Mouse (Mus musculus): ENCODE measurements around the gene Dnajc4.

The Dnajc4 gene

DNA sequence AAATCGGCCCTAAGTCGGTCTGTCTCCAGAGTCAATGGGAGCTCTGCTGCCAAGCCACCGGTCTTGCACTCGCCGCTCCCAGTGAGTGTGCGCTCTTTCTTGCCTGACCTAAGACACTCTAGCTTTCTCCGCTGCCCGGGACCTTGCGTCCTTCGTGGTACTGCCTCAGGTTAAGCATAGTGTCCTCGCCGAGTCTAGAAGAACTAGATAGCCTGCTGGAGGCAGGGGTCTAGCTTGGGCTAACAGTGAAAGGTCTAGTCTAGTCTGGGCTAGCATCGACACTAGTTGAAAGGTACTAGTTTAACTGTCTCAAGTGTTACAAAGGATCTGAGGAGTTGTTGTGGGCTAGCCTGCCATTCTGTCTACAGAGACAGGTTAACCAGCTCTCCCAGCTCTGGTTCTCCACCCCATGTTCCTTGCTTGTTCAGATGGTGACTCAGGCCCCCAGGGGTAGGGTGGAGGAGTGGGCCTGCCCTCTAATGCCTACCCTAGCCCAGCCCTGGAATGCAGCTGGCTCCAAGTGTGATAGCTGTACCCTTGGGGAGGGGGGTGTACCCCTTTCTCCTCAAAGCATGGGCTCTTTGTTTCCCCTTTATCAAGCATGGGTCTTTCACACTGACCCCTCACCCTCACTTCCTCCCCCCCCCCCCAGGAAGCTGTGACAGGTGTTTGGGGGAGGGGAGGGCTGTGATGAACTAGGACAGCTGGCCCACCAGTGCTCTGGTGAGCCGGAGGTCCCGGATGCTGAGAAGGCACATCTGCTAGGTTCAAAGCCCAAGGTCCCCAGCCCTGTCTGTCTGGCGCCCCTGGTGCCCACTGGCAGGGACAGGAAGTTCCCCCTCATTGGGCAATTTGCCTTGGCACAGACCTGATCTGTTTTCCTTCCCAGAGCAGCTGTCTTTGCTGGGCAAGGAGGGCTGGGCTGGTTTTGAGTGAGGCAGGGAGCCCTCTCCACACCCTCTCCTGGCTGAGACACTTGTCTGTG, 16.5 kb downstream of the Dnajc4 start, which contains the start of gene Plcb3:
Gene Plcb3, minus strand, starts transcription at position 934 of the 985 bp plus-strand sequence.
- DNase-seq: peak; percentile 52 to 54

DNA sequence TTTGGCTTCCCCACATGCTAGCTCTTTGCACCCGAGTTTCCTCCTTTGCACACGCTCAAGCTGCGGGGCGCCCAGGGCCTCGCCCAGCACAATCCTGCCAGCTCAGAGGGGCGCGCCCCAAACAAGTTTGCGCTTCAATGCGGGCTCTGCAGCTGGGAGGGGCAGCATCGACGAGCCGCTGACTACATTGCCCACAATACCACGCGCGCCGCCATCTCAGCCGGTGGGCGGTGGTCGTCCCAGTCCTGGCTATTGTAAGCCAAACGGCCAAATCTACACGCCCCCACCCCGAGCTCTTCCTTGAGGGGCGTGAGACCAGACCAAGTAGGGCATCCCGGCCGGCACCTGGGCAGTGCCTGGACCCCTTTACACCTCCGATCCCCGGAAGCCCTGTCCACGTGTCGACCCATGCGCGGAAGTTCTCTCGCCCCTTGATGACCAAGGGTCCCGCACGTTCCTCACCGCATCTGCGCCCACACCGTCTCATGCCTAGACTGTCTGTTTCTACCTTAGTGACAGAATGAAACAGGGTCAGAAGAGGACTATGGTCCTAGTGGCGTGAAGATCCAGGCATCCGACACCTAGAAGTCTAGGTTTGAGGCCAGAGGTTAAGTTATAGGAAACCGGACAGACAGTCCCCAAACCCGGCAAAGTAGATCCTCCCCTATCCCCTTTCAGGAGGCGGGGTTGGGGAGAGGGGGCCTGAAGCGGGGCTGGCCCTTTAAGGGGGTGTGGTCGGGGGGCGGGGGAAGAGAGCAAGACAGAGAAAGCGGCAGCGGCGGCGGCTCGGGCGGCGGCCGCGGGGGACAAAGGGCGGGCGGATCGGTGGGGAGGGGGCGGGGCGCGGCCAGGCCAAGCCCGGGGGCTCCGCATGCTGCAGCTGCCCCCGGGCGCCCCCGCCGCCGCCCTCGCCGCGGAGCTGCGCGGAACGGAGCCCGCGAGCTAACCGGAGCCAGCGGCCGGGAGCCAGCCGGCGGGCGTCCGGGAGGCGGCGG, 17.9 kb downstream of the Dnajc4 start, which contains the start of gene Ppp1r14b:
Gene Ppp1r14b, plus strand, starts transcription at position 758 of the 995 bp plus-strand sequence.
- DNase-seq: peak; percentile 63 to 82

DNA sequence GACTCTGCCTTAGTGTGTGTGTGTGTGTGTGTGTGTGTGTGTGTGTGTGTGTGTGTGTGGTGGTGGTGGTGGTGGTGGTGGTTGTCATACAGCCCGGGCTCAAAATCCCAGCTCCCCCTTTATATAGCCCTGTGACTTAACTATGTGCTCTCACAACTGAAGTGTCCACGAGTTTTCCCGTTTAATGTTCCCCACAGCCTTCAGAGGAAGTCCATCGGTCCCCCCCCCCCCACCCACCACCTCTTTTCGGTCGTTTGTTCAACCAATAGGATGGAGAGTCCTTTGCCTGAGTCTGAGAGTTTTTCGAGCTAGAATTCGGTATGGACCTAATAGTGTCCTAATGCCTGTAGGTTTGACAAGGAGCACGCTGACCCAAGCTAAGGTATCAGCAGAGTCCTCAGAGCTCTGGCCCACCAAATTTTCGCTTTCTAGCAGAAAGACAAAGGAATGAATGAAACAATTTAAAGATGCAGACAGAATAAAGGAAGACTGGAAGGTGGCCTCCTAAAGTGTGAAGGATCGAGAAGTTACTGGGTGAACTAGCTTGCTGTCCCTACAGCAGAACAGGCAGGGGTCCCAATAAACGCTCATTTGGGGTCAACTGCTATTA, 18.7 kb downstream of the Dnajc4 start:
- DNase-seq: no peak

DNA sequence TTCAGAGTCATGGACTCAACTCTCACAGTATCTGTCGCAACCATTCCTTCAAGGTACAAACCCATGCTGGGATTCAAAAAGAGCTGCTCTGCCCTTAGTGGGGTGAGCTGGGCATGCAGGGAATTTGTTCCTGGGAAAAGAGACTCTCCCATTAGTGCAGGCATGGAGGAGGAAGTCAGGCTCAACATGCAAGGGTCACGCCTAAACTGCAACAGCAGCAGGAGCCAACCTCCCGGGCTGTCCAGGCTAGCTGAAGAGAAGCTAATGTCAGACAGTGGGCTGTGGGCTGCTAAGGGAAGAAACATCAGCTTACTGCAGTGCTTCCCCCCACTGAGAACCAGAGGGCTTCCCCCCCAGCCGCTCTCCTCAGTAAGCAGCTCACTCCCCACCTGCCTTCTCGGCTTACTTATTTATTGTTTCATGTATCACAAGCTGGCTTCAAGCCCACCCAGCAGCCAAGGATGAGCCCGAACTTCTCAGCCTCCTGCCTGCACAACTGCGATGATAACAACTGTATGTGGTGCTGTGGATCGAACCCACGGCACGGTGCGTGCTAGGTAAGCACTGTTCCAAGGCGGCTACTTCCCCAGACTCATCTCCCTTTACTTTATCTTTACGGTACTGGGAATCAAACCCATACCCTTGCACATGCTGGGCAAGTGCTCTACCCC, 20.0 kb downstream of the Dnajc4 start:
- DNase-seq: no peak

DNA sequence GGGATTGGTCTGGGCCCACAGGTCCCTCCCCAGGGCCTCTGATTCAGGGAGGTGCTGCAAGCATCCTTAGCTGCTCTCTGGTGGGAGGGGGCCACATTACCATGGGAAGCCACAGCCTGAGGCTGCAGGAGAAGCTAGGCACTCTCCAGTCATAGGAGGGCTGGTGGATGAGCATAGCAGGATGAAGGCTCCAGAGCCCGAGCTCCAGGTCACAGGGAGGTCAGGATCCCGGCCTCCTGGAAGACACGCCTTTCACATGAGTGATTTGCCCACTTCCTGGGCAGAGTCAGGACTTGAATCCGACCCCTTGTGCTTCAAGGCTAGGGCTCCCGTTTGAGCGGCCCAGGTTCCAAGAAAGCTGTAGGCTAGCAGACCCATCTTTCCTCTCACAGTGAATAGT, 20.7 kb downstream of the Dnajc4 start:
- DNase-seq: no peak

DNA sequence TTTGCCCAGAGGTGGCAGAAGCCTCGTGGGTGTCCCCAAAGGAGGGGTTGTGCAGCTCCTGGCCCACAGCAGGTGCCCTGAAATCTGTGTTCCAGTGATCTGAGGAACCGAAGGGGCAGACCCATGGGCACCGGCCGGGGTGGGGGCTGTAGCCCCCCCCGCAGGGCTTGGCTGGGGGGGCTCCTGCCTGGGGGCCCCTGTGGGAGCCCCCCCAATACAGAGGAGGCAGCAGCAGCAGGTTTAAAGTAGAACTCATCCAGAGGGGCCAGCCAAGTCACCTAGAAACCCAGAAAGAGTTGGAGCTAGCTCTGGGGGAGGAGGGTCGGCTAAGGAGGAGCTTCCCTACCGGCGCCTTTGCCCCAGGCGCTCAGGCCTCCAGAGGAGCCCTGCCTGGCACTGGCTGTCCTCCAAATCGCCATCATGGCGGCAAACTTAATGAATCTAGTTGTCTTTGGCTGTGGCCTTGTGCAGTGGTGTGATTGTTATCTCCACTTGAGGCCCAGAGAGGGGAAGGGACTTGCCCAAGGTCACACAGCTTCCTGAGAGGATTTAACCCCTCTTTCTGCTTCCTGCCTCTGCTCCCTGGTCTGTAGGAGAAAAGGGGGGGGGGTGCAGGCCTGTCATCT, 21.8 kb downstream of the Dnajc4 start:
- DNase-seq: no peak

DNA sequence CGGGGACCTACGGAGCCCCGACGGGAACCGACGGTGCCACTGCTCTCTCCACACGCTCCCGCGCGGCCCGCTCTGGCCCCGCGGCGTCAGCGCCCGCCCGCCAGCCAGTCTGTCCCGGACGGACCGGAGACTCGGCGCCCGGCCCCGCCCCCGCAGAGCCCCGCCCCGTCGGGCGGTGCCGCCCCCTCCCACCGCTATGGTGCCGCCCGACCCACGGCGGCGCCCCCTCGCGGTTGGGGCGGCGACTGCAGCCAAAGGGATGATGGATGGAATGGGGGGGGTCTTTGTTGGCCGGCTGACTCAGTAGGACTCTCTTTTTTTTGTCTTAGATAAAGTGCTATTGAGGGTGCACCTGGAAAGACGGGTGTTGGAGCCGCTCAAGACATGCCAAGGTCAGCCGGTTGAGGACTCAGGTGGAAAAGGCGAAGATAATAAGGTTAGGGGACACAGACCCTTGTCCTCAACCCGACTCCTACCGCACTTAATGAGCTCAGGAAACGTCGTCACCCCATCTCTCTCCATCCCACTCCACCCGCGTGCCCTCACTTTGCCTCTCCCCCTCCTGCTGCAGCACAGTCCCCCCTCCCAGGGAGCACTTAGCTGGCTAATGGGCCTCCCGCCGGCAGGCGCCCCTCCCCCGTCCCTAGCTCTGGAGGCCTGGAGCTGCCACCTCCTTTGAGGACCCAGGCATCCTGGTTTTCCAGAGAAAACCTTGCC, 22.5 kb downstream of the Dnajc4 start:
- peak in 1 of 2 experiments; percentile 68 for DNase-seq

DNA sequence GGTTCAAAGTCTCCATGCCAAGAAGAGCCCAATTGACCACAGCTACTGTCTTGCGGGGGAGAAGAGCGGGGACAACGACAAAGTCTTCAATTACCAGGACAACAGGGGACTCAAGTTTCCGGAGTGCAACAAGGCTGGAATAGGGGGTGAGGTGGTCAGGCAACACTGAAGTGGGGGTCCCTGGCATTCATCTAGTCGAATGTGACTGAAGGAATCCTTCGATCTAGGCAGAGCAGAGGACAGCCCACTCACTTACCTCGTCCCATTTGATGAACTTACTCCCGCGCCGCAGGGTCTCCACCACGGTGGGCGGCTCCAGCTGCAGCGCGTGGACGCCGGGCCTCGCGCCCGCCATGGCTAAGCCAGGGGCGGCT, 23.1 kb downstream of the Dnajc4 start:
- DNase-seq: no peak

DNA sequence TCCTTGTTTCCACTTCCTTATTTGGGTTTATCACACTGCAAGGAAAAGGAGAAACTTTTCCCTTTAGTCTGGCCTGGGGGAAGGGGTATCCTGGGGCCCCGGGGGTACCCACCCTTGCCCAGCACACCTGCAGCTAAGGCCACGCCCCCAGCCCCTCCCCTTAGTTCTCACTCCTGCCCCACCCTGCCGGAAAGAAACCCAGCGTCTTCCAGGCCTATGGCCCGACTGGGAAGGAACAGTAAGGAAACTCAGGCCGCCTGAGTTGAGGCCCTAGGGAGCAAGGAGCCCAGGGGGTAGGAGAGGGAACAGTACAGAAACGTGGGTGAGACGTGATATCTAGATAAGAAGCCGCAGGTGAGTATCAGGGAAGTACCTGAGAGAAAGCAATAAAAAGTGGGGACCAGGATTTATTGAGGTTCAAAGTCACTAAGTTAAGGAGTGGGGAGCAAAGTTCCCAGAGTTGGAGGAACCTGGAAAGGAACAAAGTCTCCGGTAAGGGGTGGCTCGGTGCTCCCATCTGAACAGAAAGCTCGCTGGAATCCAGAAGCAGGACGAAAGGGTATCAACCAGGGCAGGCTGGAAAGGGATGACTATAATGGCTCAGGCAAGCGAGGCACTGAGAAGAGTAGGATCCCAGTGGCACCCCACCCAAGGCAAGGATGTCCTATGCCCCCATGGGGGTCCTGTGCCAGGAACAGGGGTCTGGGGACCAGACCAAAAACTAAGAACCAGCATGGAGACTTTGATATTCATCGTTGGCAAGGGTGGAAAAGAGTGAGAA, 23.7 kb downstream of the Dnajc4 start:
- DNase-seq: peak in 1 of 2 experiments; percentile 39

DNA sequence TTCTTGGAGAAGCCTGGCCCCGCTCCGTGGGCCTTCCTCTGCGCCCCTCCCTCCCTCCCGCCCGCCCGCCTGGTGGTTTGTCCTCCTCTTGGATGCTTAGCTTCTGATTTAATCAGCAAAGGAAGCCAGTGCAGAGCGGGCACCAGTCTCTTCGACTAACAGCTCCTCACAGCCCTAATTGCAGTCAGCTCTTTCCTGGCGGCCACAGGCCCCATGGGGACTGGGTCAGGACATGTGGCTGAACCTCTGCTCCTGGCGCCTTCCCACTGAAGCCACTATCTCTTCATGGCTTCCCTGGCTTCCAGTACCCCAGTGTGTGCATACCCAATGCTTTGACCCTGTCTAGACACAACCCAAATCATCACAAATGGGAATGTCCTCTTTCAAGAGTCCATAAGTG, 35.9 kb downstream of the Dnajc4 start:
- no peak for DNase-seq

DNA sequence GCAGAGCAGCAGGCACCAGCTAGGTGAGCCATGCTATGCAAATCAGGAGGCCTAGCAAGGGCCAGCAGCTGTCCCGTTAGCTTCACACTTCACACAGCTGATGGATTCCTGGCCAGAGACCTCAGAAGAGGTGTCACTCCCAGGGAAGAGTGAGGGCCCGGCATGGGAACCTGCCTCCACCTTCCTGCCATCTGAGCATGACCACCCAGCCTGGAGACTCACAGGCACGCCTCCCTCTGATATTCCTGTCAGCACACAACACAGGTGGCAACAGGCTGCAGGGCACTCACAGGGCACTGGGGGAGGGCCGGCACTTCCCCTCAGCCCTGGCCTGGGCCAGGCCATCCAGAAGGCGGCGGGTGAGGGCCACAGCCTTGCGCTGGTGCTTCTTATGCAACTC, 36.9 kb downstream of the Dnajc4 start:
- DNase-seq: no peak

DNA sequence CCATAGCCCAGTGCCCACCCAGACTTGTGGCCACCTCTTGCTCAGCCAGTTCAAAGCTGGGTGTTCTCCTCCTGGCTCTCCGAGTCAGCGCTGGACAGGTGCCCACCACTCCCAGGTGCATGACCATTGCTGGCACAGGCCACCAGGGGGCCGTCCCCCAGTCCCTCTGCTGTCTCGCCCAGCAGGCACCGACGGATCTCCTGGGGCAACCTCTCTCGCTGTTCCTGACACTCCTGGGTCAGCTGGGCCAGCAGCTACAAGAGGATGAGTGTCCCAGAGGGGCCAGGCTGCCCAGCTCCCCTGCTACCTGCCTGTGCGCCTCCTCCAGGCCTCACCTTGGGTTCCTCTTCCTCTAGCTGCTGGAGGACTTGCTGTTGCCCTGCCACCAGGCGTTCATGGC, 38.3 kb downstream of the Dnajc4 start:
- DNase-seq: peak; percentile 34 to 71

DNA sequence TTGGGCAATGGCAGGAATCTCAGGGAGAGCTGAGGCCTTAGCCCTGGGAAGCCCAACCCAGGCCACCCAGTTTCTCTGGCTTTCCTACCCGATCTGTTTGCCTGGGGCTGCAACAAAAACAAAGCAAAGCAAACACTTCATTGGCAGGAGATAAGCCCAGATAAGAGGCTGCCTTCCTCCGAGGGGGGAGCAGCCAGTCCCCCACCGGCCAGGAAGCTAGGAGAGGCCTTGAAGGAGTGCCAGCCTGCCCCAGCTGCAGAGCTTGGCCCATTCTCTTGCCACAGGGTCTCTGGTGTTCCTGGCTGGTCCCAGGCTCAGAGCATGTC, 39.7 kb downstream of the Dnajc4 start:
- DNase-seq: peak; percentile 34 to 51

DNA sequence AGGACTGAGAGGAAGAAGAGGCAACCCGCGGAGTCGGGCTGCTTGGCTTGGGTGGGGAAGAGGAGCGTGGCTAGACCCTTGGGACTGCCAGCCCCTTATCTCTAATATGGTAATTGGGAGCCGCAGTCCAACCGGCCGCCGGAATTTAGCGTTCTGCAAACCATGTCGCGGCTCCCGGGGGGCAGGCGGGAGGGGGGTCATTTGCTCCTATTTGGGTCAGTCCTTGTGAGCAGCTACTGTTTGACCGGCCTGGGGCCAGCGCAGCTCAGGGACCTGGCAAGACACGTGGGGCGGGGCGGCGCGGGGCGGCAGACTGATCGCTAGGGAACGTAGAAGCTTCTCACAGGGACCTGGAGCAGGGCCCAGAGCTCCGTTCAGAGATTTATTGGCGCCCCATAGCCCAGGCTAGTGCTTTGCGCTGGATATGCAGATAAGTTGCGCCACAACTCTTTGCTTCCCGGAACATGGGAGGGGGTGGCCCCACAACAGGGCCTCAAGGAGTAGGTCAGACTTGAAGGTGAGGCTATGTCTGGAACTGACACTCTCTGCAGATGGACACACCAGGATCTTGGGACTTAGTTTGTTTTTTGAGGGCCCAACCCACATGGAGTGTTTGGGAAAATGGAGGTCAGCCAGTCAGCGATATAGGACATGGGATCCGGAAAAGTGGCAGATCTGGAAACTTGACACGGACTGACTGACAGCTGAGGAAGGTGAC, 40.2 kb downstream of the Dnajc4 start:
- peak; percentile 78 to 86 for DNase-seq

DNA sequence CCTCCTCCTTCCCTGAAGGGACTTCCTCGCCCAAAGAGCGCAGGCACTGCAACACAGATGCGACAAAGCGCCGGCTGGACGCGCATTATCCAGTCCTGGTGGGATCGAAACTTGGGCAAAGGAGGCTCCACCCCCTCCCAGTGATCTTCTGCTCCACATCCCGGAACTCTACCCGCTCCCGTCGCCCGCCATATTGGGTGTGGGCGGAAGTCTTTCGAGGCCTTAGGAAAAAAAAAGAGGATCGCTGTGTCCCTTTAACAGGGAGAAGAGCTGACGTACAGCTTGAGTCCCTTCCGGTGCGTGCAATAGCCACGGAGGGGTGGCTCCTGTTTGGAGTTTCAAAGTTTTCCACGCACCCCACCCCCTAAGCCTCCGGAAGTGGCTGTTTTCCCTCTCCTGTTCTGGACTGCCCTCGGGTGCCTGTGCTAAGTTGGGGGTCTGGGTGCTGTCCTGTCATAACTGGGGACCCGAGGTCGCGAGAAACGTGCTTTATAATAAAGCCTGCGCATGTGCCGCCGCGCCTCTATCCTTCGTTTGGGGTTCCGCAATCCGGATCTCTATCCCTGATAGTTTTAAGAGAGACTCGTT, 40.9 kb downstream of the Dnajc4 start:
- peak; percentile 92 to 94 for DNase-seq

DNA sequence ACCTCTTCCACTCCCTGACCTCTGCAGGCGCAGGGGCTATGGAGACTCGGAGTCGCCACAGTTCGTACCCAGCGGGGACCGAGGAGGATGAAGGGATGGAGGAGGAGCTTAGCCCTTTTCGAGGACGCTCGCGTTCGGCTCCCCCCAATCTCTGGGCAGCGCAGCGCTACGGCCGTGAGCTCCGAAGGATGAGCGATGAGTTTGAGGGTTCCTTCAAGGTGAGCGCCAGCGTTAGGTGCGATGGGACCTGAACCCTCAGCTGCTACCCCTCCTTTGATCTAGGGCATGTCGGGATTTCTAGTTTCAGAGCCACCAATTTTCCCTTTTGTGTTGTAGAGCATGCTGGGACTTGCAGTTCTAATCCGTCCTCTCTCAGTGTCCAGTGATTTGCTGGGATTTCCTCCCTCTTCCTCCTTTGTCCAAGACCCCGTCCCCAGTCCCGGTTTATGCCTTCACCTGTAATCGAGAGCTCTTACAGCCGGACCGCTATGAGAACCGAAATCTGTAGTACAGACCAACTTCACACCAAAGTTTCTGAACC, 41.7 kb downstream of the Dnajc4 start:
- DNase-seq: peak; percentile 72 to 75

DNA sequence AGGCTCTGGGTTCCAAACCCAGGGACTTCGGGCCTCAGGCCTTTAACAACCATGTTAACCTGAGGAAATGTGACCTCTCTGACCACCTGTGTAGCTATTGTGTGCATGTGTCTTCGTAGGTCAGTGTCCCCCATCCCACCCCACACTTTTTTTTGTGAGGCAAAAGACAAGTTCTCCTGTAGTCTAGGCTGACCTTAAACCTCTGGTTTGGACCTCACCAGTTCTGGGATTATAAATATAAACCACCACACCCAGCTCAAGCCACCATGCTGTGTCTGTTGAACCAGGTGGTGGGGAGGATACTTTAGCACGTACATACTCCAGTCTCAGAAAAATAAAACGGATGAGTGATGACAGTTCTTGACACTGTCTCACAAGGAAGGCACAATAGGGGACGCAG, 42.4 kb downstream of the Dnajc4 start:
- DNase-seq: no peak

DNA sequence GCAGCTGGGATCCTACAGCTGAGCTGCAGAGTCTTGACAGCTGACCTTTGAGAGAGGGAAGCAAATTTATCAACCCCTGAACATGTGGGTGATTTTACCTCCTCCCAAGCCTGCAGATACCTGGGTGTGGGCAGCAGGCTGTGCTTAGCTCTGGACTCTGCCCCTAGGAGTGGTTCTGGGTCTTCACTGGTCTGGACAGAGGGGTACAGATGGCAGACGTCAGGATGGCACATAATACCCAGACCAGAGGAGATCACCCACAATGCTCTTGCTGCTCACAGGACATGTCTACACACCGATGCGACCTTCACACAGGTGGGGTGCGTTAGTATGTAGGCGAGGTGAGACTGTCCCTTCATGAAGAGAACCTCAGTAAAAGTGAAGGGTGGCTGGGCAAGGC, 42.8 kb downstream of the Dnajc4 start:
- no peak for DNase-seq

DNA sequence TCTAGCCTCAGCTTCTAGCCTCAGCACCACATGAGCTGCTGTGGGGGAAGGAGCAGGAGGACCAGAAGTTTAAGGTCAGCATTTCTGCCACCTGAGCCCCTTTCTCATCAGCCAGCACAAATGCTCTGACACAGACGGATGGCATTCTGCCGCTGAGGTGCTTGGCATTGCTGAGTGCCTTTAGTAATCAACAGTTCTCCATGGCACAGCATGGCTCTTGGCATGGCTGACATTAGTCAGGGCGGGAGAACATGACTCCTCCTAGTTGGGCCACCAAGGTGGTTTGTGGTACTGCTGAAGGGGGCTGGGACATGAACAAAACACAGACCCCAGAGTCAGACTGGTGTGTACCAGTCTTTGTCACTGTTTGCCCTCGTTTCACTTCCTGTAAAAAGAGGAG, 44.2 kb downstream of the Dnajc4 start:
- DNase-seq: peak; percentile 87 to 91
